Mouse (Mus musculus) regulatory T cell (primary cell): ENCODE results near the gene Ubap2l.

ENCODE experiments used
- in situ Hi-C: fragments of 300-600 bp; cut with MboI, MseI; formaldehyde crosslinking; loops from one replicate; pipeline ENCODE4 v1.15.1; 2025; ENCODE audit warnings: high pct_unique_total_duplicates

Ubap2l gene

GRCm38 (mm10) chr3:89982426-89982825, 70.0 kb downstream of the Ubap2l start:
- in situ Hi-C loops: no loop called here

- in situ Hi-C loops: no loop called here
Observed at GRCm38 (mm10) chr3:89976859-89977258, 75.6 kb downstream of the Ubap2l start.

- in situ Hi-C loops: no loop called here
Observed at GRCm38 (mm10) chr3:89968509-89968908, 83.9 kb downstream of the Ubap2l start.

- in situ Hi-C loops: no loop called here
Observed at GRCm38 (mm10) chr3:89966946-89967345, 85.5 kb downstream of the Ubap2l start.

- in situ Hi-C loops: no loop called here
Observed at GRCm38 (mm10) chr3:89965972-89966371, 86.5 kb downstream of the Ubap2l start.

GRCm38 (mm10) chr3:89965557-89965956, 86.9 kb downstream of the Ubap2l start:
- in situ Hi-C loops: no loop called here

- in situ Hi-C loops: no loop called here
Observed at GRCm38 (mm10) chr3:89963926-89964739, 88.3 kb downstream of the Ubap2l start.

- in situ Hi-C loops: no loop called here
Observed at GRCm38 (mm10) chr3:89963221-89963763, 89.1 kb downstream of the Ubap2l start, which contains the start of gene Atp8b2. TSS of gene Atp8b2 (minus strand) at chr3:89963508.

GRCm38 (mm10) chr3:89962751-89963220, 89.6 kb downstream of the Ubap2l start:
- in situ Hi-C loops: no loop called here

GRCm38 (mm10) chr3:89962059-89962750, 90.2 kb downstream of the Ubap2l start:
- in situ Hi-C loops: no loop called here

- in situ Hi-C loops: no loop called here
Observed at GRCm38 (mm10) chr3:89961436-89961835, 91.0 kb downstream of the Ubap2l start.

- in situ Hi-C loops: no loop called here
Observed at GRCm38 (mm10) chr3:89960469-89960868, 92.0 kb downstream of the Ubap2l start.

GRCm38 (mm10) chr3:89959435-89959834, 93.0 kb downstream of the Ubap2l start:
- in situ Hi-C loops: loop anchor here (5.0 kb wide), 1 partner anchor 82 kb away; no protein-coding TSS in a partner anchor

GRCm38 (mm10) chr3:89957880-89958279, 94.5 kb downstream of the Ubap2l start:
- in situ Hi-C loops: loop anchor here (5.0 kb wide), 1 partner anchor 81 kb away; no protein-coding TSS in a partner anchor

- in situ Hi-C loops: loop anchor here (5.0 kb wide), 1 partner anchor 79 kb away; no protein-coding TSS in a partner anchor
Observed at GRCm38 (mm10) chr3:89956177-89956971, 96.1 kb downstream of the Ubap2l start.

- in situ Hi-C loops: no loop called here
Observed at GRCm38 (mm10) chr3:89953420-89953819, 99.0 kb downstream of the Ubap2l start.
